Mouse (Mus musculus) adrenal gland, adult (tissue): Measurements from ENCODE around the gene Olfr1033.
"Not testable (repeated sequence)": the region's sequence is repeated elsewhere in the genome, so short reads cannot be mapped to it uniquely, and the experiment has no call there.

Experiments used
- DNase-seq, 2 experiments: peaks; one replicate each; pipeline ENCODE4 v3.0.0; 2022 to 2023; ENCODE audit warnings: low spot score in 1 of 2; ENCODE audit not compliant: inconsistent age in 2 of 2

Gene Olfr1033

GRCm38 (mm10) chr2:86020406-86020805 is at the start of gene Olfr1033:
Gene Olfr1033, plus strand, starts transcription at chr2:86020633.
- DNase-seq, result peak; percentile 4 to 56

GRCm38 (mm10) chr2:85973595-85973994 is 46.8 kb upstream of the Olfr1033 start, which contains the start of gene Olfr1029:
Gene Olfr1029, plus strand, starts transcription at chr2:85973895.
- no peak for DNase-seq

- no peak for DNase-seq
Observed at GRCm38 (mm10) chr2:85978976-85979375, 41.5 kb upstream of the Olfr1033 start, which contains the start of gene Olfr1030. Gene Olfr1030, plus strand, starts transcription at chr2:85979276.

- no peak for DNase-seq
Observed at GRCm38 (mm10) chr2:85990004-85990403, 30.4 kb upstream of the Olfr1033 start, which contains the start of gene Olfr1031. Gene Olfr1031, plus strand, starts transcription at chr2:85990304.

GRCm38 (mm10) chr2:86005240-86005639 is 15.2 kb upstream of the Olfr1033 start, which contains the start of gene Olfr1032:
Gene Olfr1032, plus strand, starts transcription at chr2:86005540.
- no peak for DNase-seq

GRCm38 (mm10) chr2:86021518-86021917 is 1.1 kb downstream of the Olfr1033 start:
- peak; percentile 22 to 59 for DNase-seq

GRCm38 (mm10) chr2:86045561-86045960 is 25.1 kb downstream of the Olfr1033 start, which contains the start of gene Olfr1034:
Gene Olfr1034, plus strand, starts transcription at chr2:86045861.
- no peak for DNase-seq

GRCm38 (mm10) chr2:86050777-86051176 is 30.3 kb downstream of the Olfr1033 start:
- not testable (repeated sequence) for DNase-seq

GRCm38 (mm10) chr2:86063766-86064165 is 43.3 kb downstream of the Olfr1033 start:
- DNase-seq, result not testable (repeated sequence)

- DNase-seq, result no peak
Observed at GRCm38 (mm10) chr2:86070189-86070588, 49.8 kb downstream of the Olfr1033 start.

GRCm38 (mm10) chr2:86073692-86074091 is 53.3 kb downstream of the Olfr1033 start, which contains the start of gene Olfr1036:
Gene Olfr1036, plus strand, starts transcription at chr2:86073992.
- not testable (repeated sequence) for DNase-seq

GRCm38 (mm10) chr2:86080478-86080877 is 60.0 kb downstream of the Olfr1033 start:
- not testable (repeated sequence) for DNase-seq

- DNase-seq, result no peak
Observed at GRCm38 (mm10) chr2:86087285-86087684, 66.9 kb downstream of the Olfr1033 start, which contains the start of gene Olfr1037. Gene Olfr1037, minus strand, starts transcription at chr2:86087385.
